Mouse (Mus musculus) erythroblast, embryonic 14.5 days (primary cell): Measurements from ENCODE around the gene Olfr172.

Experiments used
- GATA1 ChIP-seq: IDR thresholded peaks from 2 replicates; pipeline ENCODE4 v1.6.1; 2012; ENCODE audit warnings: low read length, inconsistent platforms, mixed read lengths
- TAL1 ChIP-seq: IDR thresholded peaks from 3 replicates; pipeline ENCODE4 v1.6.1; 2012; ENCODE audit warnings: low read length, inconsistent platforms, mixed read lengths

DNA sequence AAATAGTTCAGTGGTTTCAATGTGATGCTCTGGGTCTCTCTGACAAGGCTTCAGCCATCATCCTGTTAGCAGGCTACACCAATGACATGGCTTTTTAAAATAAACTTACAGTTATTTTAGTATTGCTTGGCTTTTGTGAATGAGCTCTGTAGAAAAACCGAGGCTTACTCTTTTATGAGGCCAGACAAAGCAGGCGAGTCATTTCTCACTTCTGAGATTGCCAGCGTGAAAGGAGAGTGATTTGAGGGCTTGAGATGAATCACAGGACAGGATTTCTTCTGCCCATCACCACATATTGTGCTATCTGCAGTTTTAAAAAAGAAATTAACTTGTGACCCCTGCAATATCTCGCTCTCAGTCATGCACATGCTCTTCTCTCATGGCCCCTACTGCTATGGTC is 48.0 kb downstream of the Olfr172 start:
- TF ChIP-seq GATA1 (no peak), TAL1 (no peak)
